Mouse (Mus musculus) heart, adult 2 months (tissue): ENCODE results near the gene Thoc5. TPM values are rescaled to one million over a fixed set of nuclear protein-coding genes. Genes with fewer than 3 reads are reported as not detected.

Source experiments
- DNase-seq, 2 experiments: peaks; one replicate each; pipeline ENCODE4 v3.0.0; 2021
- H3K27ac ChIP-seq: fragments of 200-600 bp; 2 replicates; pipeline ENCODE4 v1.8.1; 2022
- H3K27me3 ChIP-seq: fragments of 200-500 bp; 2 replicates; pipeline ENCODE4 v1.6.1; 2012; ENCODE audit warnings: mild to moderate bottlenecking, low read length, inconsistent platforms, mixed read lengths; ENCODE audit not compliant: control insufficient read depth, insufficient read depth
- H3K36me3 ChIP-seq: fragments of 200-500 bp; 2 replicates; pipeline ENCODE4 v1.6.1; 2012; ENCODE audit warnings: low read length, inconsistent platforms; ENCODE audit not compliant: control insufficient read depth, insufficient read depth
- H3K4me1 ChIP-seq: fragments of 200-500 bp; 2 replicates; pipeline ENCODE4 v1.6.1; 2011; ENCODE audit warnings: low read length; ENCODE audit not compliant: control insufficient read depth, insufficient read depth
- H3K4me3 ChIP-seq: fragments of 200-600 bp; 2 replicates; pipeline ENCODE4 v1.8.1; 2022
- H3K79me2 ChIP-seq: fragments of 200-500 bp; replicated peaks from 2 replicates; pipeline ENCODE4 v1.6.1; 2012; ENCODE audit warnings: mild to moderate bottlenecking, inconsistent platforms, low read length, moderate library complexity, mixed read lengths; ENCODE audit not compliant: control insufficient read depth, insufficient read depth
- H3K9ac ChIP-seq: fragments of 200-500 bp; 2 replicates; pipeline ENCODE4 v1.6.1; 2012; ENCODE audit warnings: low read depth, mild to moderate bottlenecking, control low read depth, inconsistent platforms, low read length, mixed read lengths
- CTCF ChIP-seq: fragments of 200-600 bp; IDR thresholded peaks from 2 replicates; pipeline ENCODE4 v1.8.1; 2022; ENCODE audit warnings: antibody characterized with exemption, mild to moderate bottlenecking, moderate library complexity
- EP300 ChIP-seq: fragments of 200-500 bp; IDR thresholded peaks from 2 replicates; pipeline ENCODE4 v1.6.1; 2011; ENCODE audit warnings: low read depth, low read length, control low read depth; ENCODE audit not compliant: insufficient read depth
- POLR2A ChIP-seq: fragments of 200-500 bp; IDR thresholded peaks from 2 replicates; pipeline ENCODE4 v1.6.1; 2011; ENCODE audit warnings: mild to moderate bottlenecking, low read depth, low read length, control low read depth; ENCODE audit not compliant: insufficient read depth
- WGBS: fragments of 180-500 bp; shearing (Covaris S2); methylation state at CpG from one replicate; pipeline ENCODE4 v1.1.7; 2018; 5-methylcytosine and 5-hydroxymethylcytosine counted together
- intact Hi-C: fragments of 180-260 bp; cut with DNase I; formaldehyde crosslinking; loops from one replicate; pipeline ENCODE4 v1.15.1; 2025
- polyA plus RNA-seq: library from polyadenylated mRNA; depleted of rRNA; stranded (reverse); fragments of >200 nt; gene quantifications from 2 replicates; pipeline ENCODE4 v1.2.3, GENCODE M21; 2012
- total RNA-seq, 2 experiments: library from RNA; stranded (reverse); gene quantifications; 2 replicates each; pipeline ENCODE4 v1.2.3; 2021

Thoc5 gene
- total and polyA plus RNA-seq, 3 experiments: 12.8 to 16.5 (median 16.2) TPM

GRCm38 (mm10) chr11:4966888-4967287 is 71.8 kb downstream of the Thoc5 start:
- DNase-seq: no peak
- TF ChIP-seq POLR2A (no peak), EP300 (no peak)
- WGBS: 64% methylated on average over 5 of the region's 5 CpGs
- H3K27me3 ChIP-seq: no peaks in the 10 kb centered on the region
- no peaks in the 10 kb centered on the region for H3K4me1 ChIP-seq
- H3K27ac ChIP-seq: no peak overlapping the region
- no peaks in the 10 kb centered on the region for H3K79me2 ChIP-seq
- no peak overlapping the region for H3K9ac ChIP-seq
- intact Hi-C loops: no loop called here
- H3K4me3 ChIP-seq: no peak overlapping the region
- H3K36me3 ChIP-seq: no peaks in the 10 kb centered on the region

DNA sequence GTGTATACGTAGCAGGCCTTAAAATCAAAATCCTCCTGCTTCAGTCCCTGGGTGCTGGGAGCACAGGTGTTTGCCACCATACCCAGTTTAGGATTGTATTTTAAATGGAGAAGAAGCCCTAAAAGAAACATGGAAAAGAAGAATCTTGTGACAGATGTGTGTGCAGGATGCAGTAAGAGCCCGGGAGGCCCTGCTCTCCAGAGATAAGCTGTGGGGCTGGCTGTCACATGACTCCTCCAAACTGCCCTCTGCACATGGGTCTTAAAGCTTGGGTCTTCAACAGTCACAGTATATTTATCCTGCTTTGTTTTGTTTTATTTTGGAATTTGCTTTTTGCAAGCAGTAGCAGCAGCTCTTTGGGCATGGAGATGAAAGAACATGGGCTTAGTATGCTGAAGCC is 72.4 kb downstream of the Thoc5 start:
- H3K4me3 ChIP-seq: no peak overlapping the region
- WGBS: 54% methylated on average over 2 of the region's 2 CpGs
- intact Hi-C loops: no loop called here
- H3K27me3 ChIP-seq: no peaks in the 10 kb centered on the region
- no peak overlapping the region for H3K9ac ChIP-seq
- H3K27ac ChIP-seq: no peak overlapping the region
- DNase-seq: no peak
- no peaks in the 10 kb centered on the region for H3K36me3 ChIP-seq
- TF ChIP-seq EP300: no peak
- no peak for TF ChIP-seq POLR2A
- no peak for TF ChIP-seq CTCF
- H3K79me2 ChIP-seq: no peaks in the 10 kb centered on the region
- H3K4me1 ChIP-seq: no peaks in the 10 kb centered on the region

DNA sequence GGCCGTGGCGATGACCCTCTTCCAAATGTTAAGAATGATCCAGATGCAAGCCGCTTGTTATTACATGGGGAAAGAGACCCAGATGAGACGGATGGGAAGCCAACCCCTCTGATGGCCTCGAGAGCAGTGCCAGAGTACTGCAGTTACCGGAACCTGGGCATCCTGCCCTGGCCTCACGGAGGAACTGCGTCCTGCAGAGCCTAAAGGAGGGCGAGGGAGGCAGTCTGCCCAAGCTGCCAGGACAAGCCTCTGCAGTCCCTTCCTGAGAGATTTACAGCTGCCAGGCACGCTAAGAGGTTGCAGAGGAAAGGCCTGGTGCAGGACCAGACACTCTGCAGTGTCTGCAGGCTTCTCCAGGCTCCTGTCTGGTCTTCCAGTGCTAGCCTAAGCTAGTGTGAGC is 73.3 kb downstream of the Thoc5 start:
- no peak overlapping the region for H3K9ac ChIP-seq
- intact Hi-C loops: no loop called here
- 34% methylated on average over 10 of the region's 10 CpGs for WGBS
- H3K4me3 ChIP-seq: no peak overlapping the region
- no peaks in the 10 kb centered on the region; the same call in 1 of the 2 replicates for H3K4me1 ChIP-seq
- no peaks in the 10 kb centered on the region for H3K36me3 ChIP-seq
- no peak overlapping the region for H3K27ac ChIP-seq
- no peak for TF ChIP-seq POLR2A
- TF ChIP-seq EP300: no peak
- TF ChIP-seq CTCF: no peak
- peak in 1 of 2 experiments; percentile 49 for DNase-seq
- no peaks in the 10 kb centered on the region for H3K27me3 ChIP-seq
- no peaks in the 10 kb centered on the region for H3K79me2 ChIP-seq

- TF ChIP-seq POLR2A (no peak), EP300 (peak; percentile 71), CTCF (peak; percentile 85)
- WGBS: 48% methylated on average over 13 of the region's 13 CpGs
- H3K4me1 ChIP-seq: peaks cover 5% of the 10 kb centered on the region
- H3K27ac ChIP-seq: no peak overlapping the region
- H3K79me2 ChIP-seq: no peaks in the 10 kb centered on the region
- intact Hi-C loops: no loop called here
- H3K27me3 ChIP-seq: no peaks in the 10 kb centered on the region
- no peak overlapping the region for H3K9ac ChIP-seq
- no peak overlapping the region for H3K4me3 ChIP-seq
- DNase-seq: peak; percentile 45 to 55
- H3K36me3 ChIP-seq: no peaks in the 10 kb centered on the region
These were observed 78.1 kb downstream of the Thoc5 start for GRCm38 (mm10) chr11:4972967-4973870.

GRCm38 (mm10) chr11:4973871-4974256 is 78.7 kb downstream of the Thoc5 start:
- Histone ChIP-seq H3K79me2 (no peaks in the 10 kb centered on the region), H3K4me3 (no peak overlapping the region), H3K36me3 (no peaks in the 10 kb centered on the region), H3K9ac (no peak overlapping the region), H3K4me1 (peaks cover 5% of the 10 kb centered on the region), H3K27ac (no peak overlapping the region), H3K27me3 (no peaks in the 10 kb centered on the region)
- TF ChIP-seq CTCF (no peak), EP300 (no peak), POLR2A (no peak)
- 69% methylated on average over 2 of the region's 2 CpGs for WGBS
- no peak for DNase-seq
- intact Hi-C loops: loop anchor here (1.0 kb wide), 1 partner anchor 58 kb away; no protein-coding TSS in a partner anchor

DNA sequence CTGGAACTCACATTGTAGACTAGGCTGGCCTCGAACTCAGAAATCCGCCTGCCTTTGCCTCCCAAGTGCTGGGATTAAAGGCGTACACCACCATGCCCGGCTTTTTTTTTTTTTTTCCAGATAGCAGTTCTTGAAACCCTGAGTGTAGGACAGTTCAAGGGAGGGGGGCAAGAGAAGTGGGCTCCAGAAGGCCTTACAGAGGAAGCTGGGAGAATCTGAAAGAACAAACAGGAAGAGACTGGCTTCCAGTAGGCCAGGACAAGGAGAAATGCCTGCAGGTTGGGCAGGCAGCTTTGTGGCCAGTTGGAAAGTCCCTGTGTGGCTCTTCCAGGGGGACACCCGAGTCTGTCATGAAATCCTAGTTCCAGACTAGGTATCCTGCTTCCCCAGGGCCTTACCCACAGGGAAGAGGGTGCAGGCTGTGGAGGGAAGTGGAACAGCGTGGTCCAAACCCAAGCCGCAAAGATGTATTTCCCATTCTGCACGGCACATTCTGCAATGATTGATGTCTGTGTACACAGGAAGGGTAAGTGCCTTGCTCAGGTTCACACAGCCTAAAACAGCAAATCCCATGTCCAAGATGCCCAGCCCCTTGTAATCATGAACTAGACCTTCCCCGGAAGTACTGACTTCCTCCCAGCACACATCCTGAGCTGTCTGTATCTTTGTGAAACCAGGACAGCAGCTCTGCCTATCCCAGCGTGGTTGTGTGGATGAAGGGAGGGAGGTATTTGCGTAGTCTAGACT is 79.4 kb downstream of the Thoc5 start:
- no peaks in the 10 kb centered on the region for H3K79me2 ChIP-seq

More for the DNA sequence above, 79.4 kb downstream of the Thoc5 start:
- H3K36me3 ChIP-seq: no peaks in the 10 kb centered on the region
- intact Hi-C loops: loop anchor here (1.0 kb wide), 1 partner anchor 58 kb away; no protein-coding TSS in a partner anchor
- H3K4me1 ChIP-seq: peaks cover 5% of the 10 kb centered on the region
- peak overlapping the region; percentile 41; the same call in 1 of the 2 replicates for H3K27ac ChIP-seq
- TF ChIP-seq POLR2A (no peak), CTCF (no peak), EP300 (no peak)
- H3K4me3 ChIP-seq: no peak overlapping the region
- no peak overlapping the region for H3K9ac ChIP-seq
- no peaks in the 10 kb centered on the region for H3K27me3 ChIP-seq
- DNase-seq: no peak
- WGBS: 45% methylated on average over 11 of the region's 11 CpGs
